Mouse (Mus musculus) midbrain, postnatal 0 days (tissue): ENCODE results near the gene Tgfbr2. TPM values are rescaled to one million over a fixed set of nuclear protein-coding genes. Genes with fewer than 3 reads are reported as not detected.
A peak's percentile ranks its signal among the peaks of the same experiment; 100 is the strongest.

Experiments
- ATAC-seq: fragments of 200-750 bp; cut with Nextera tagmentation; 2 replicates; pipeline ENCODE4 v1.8.0; 2017; ENCODE audit warnings: moderate number of reproducible peaks, mild to moderate bottlenecking, moderate TSS enrichment, moderate library complexity; ENCODE audit not compliant: low FRiP score
- DNase-seq: peaks from one replicate; pipeline ENCODE4 v3.0.0-alpha.2; 2015; ENCODE audit warnings: low spot score
- H3K27ac ChIP-seq: fragments of 300-500 bp; sonication (generic); 2 replicates; pipeline ENCODE4 v1.5.1; 2014; ENCODE audit warnings: low read depth, mild to moderate bottlenecking, low read length, mixed read lengths
- H3K27me3 ChIP-seq: fragments of 300-500 bp; sonication (generic); 2 replicates; pipeline ENCODE4 v1.6.1; 2014; ENCODE audit warnings: low read length, control low read depth, mixed read lengths; ENCODE audit not compliant: insufficient read depth
- H3K36me3 ChIP-seq: fragments of 300-500 bp; sonication (generic); 2 replicates; pipeline ENCODE4 v1.6.1; 2014; ENCODE audit warnings: low read length, control low read depth, mixed read lengths; ENCODE audit not compliant: insufficient read depth
- H3K4me1 ChIP-seq: fragments of 300-500 bp; sonication (generic); 2 replicates; pipeline ENCODE4 v1.6.1; 2014; ENCODE audit warnings: mild to moderate bottlenecking, control low read depth, antibody characterized with exemption, low read length, mixed read lengths; ENCODE audit not compliant: insufficient read depth
- H3K4me2 ChIP-seq: fragments of 300-500 bp; sonication (generic); 2 replicates; pipeline ENCODE4 v1.6.1; 2014; ENCODE audit warnings: low read depth, mild to moderate bottlenecking, low read length, mixed read lengths; ENCODE audit not compliant: poor library complexity, severe bottlenecking
- H3K4me3 ChIP-seq: fragments of 300-500 bp; sonication (generic); 2 replicates; pipeline ENCODE4 v1.5.1; 2014; ENCODE audit warnings: low read depth, mild to moderate bottlenecking, low read length, moderate library complexity
- H3K9ac ChIP-seq: fragments of 300-500 bp; sonication (generic); replicated peaks from 2 replicates; pipeline ENCODE4 v1.6.1; 2014; ENCODE audit warnings: mild to moderate bottlenecking, low read length, moderate library complexity, mixed read lengths; ENCODE audit not compliant: poor library complexity, severe bottlenecking
- H3K9me3 ChIP-seq: fragments of 300-500 bp; sonication (generic); 2 replicates; pipeline ENCODE4 v1.6.1; 2016; ENCODE audit warnings: low read length, control low read depth
- CTCF ChIP-seq: IDR thresholded peaks from 2 replicates; pipeline ENCODE4 v1.5.1; 2016; ENCODE audit warnings: antibody characterized with exemption, mild to moderate bottlenecking
- WGBS: fragments of 180-500 bp; shearing (Covaris S2); extraction: QIAGEN DNeasy Blood & Tissue Kit; methylation state at CpG from one replicate; pipeline ENCODE4 v1.1.7; 2014; 5-methylcytosine and 5-hydroxymethylcytosine counted together
- polyA plus RNA-seq: library from polyadenylated mRNA; unstranded; fragments of >200 nt; fragmentation: Nextera tagmentation; extraction: Ambion mirVana; gene quantifications from 2 replicates; pipeline ENCODE4 v1.2.1, GENCODE M21; 2015
- total RNA-seq: library from RNA; depleted of rRNA; stranded (reverse); fragments of >200 nt; gene quantifications from 2 replicates; pipeline ENCODE4 v1.2.3, GENCODE M21; 2014

Gene Tgfbr2
- total and polyA plus RNA-seq, 2 experiments from 2014 or later = 7.2 to 20.3 TPM

- Histone ChIP-seq H3K4me3 (no peak overlapping the region), H3K4me1 (no peaks in the 10 kb centered on the region)
These were observed 40.7 kb downstream of the Tgfbr2 start for GRCm38 (mm10) chr9:116134488-116134887.

GRCm38 (mm10) chr9:116133312-116133980, 41.7 kb downstream of the Tgfbr2 start:
- Histone ChIP-seq H3K4me1 (no peaks in the 10 kb centered on the region), H3K36me3 (no peaks in the 10 kb centered on the region), H3K4me2 (no peak overlapping the region), H3K27ac (no peak overlapping the region), H3K27me3 (no peaks in the 10 kb centered on the region), H3K9me3 (no peaks in the 10 kb centered on the region), H3K4me3 (no peak overlapping the region), H3K9ac (no peak overlapping the region)
- no peak for DNase-seq
- 66% methylated on average over 6 of the region's 6 CpGs for WGBS
- no peak for TF ChIP-seq CTCF
- ATAC-seq = no peak

More at GRCm38 (mm10) chr9:116134488-116134887, 40.7 kb downstream of the Tgfbr2 start:
- no peak for ATAC-seq
- no peak overlapping the region for H3K4me2 ChIP-seq
- no peaks in the 10 kb centered on the region for H3K9me3 ChIP-seq
- no peaks in the 10 kb centered on the region for H3K27me3 ChIP-seq
- 95% methylated on average over 2 of the region's 2 CpGs for WGBS
- H3K27ac ChIP-seq = no peak overlapping the region
- H3K36me3 ChIP-seq = no peaks in the 10 kb centered on the region
- DNase-seq = no peak
- TF ChIP-seq CTCF = 0 out of 2 replicates have a peak, but pooled peaks have one; percentile 9
- H3K9ac ChIP-seq = no peak overlapping the region

- DNase-seq (no peak), ATAC-seq (no peak)
- Histone ChIP-seq H3K9me3 (no peaks in the 10 kb centered on the region), H3K4me1 (no peaks in the 10 kb centered on the region), H3K4me2 (no peak overlapping the region), H3K27ac (no peak overlapping the region), H3K4me3 (no peak overlapping the region), H3K36me3 (no peaks in the 10 kb centered on the region), H3K9ac (no peak overlapping the region), H3K27me3 (no peaks in the 10 kb centered on the region)
- no peak for TF ChIP-seq CTCF
- WGBS = 50% methylated on average over 3 of the region's 3 CpGs
These were observed 46.3 kb downstream of the Tgfbr2 start for GRCm38 (mm10) chr9:116128886-116129285.

GRCm38 (mm10) chr9:116128311-116128710, 46.8 kb downstream of the Tgfbr2 start:
- WGBS = 79% methylated on average over 2 of the region's 2 CpGs
- no peak for DNase-seq

GRCm38 (mm10) chr9:116126494-116126893, 48.7 kb downstream of the Tgfbr2 start:
- no peaks in the 10 kb centered on the region for H3K27me3 ChIP-seq
- H3K4me2 ChIP-seq = no peak overlapping the region
- H3K27ac ChIP-seq = no peak overlapping the region
- DNase-seq (no peak), ATAC-seq (no peak)
- no peaks in the 10 kb centered on the region for H3K9me3 ChIP-seq
- TF ChIP-seq CTCF = no peak
- no peak overlapping the region for H3K4me3 ChIP-seq
- no peaks in the 10 kb centered on the region for H3K36me3 ChIP-seq
- H3K9ac ChIP-seq = no peak overlapping the region
- no peaks in the 10 kb centered on the region for H3K4me1 ChIP-seq
- 44% methylated on average over 4 of the region's 4 CpGs for WGBS

More at GRCm38 (mm10) chr9:116128311-116128710, 46.8 kb downstream of the Tgfbr2 start:
- Histone ChIP-seq H3K27ac (no peak overlapping the region), H3K4me3 (no peak overlapping the region), H3K9me3 (no peaks in the 10 kb centered on the region), H3K36me3 (no peaks in the 10 kb centered on the region), H3K27me3 (no peaks in the 10 kb centered on the region), H3K4me2 (no peak overlapping the region), H3K9ac (no peak overlapping the region), H3K4me1 (no peaks in the 10 kb centered on the region)
- TF ChIP-seq CTCF = no peak
- no peak for ATAC-seq

GRCm38 (mm10) chr9:116122969-116123589, 52.1 kb downstream of the Tgfbr2 start:
- Histone ChIP-seq H3K4me2 (no peak overlapping the region), H3K4me1 (0 out of 2 replicates have a peak, but pooled peaks cover 4% of the 10 kb centered on the region), H3K9ac (no peak overlapping the region), H3K27ac (no peak overlapping the region), H3K36me3 (no peaks in the 10 kb centered on the region), H3K4me3 (no peak overlapping the region), H3K27me3 (no peaks in the 10 kb centered on the region), H3K9me3 (no peaks in the 10 kb centered on the region)
- DNase-seq = no peak
- 70% methylated on average over 9 of the region's 9 CpGs for WGBS
- TF ChIP-seq CTCF = no peak
- no peak for ATAC-seq
